Mouse (Mus musculus): ENCODE measurements at regions not wholly inside any gene's neighbourhood (a gene's known extent, or its start where the extent isn't known, plus 50 kb on each side); places are given as distances from the start of the nearest gene placed in this dataset.

- WGBS, result 70% methylated on average over 10 of the region's 10 CpGs
- H3K9ac ChIP-seq, result no peak overlapping the region
- no peaks in the 10 kb centered on the region for H3K9me3 ChIP-seq
- H3K36me3 ChIP-seq, result no peaks in the 10 kb centered on the region
- peaks cover 14% of the 10 kb centered on the region for H3K27me3 ChIP-seq
- H3K4me1 ChIP-seq (replicated peaks), result peaks cover 21% of the 10 kb centered on the region
- no peak overlapping the region for H3K4me3 ChIP-seq
- no peak overlapping the region for H3K27ac ChIP-seq
- H3K4me2 ChIP-seq, result no peak overlapping the region
- ATAC-seq (ENCODE audit: low FRiP score), result no peak
Observed at GRCm38 (mm10) chr6:31321902-31322301, 76.6 kb upstream of the Mkln1 start.

- Histone ChIP-seq H3K4me1 (replicated peaks) (peaks cover 10% of the 10 kb centered on the region), H3K4me3 (no peak overlapping the region), H3K27ac (no peak overlapping the region), H3K9ac (no peak overlapping the region), H3K27me3 (0 out of 2 replicates have a peak, but pooled peaks cover 1% of the 10 kb centered on the region), H3K36me3 (no peaks in the 10 kb centered on the region), H3K9me3 (no peaks in the 10 kb centered on the region), H3K4me2 (no peak overlapping the region)
- ATAC-seq (ENCODE audit: low FRiP score), result no peak
- 72% methylated on average over 9 of the region's 9 CpGs for WGBS
Observed at GRCm38 (mm10) chr6:31323228-31324190, 75.0 kb upstream of the Mkln1 start.

- no peak overlapping the region for H3K9ac ChIP-seq
- no peaks in the 10 kb centered on the region for H3K36me3 ChIP-seq
- no peaks in the 10 kb centered on the region for H3K27me3 ChIP-seq
- H3K4me3 ChIP-seq, result no peak overlapping the region
- H3K4me1 ChIP-seq (replicated peaks), result peaks cover 9% of the 10 kb centered on the region
- no peak overlapping the region for H3K4me2 ChIP-seq
- 0 out of 2 replicates have a peak overlapping the region, but pooled peaks have one; percentile 0 for H3K27ac ChIP-seq
- no peaks in the 10 kb centered on the region for H3K9me3 ChIP-seq
- ATAC-seq (ENCODE audit: low FRiP score), result no peak
- 40% methylated on average over 6 of the region's 6 CpGs for WGBS
Observed at GRCm38 (mm10) chr6:31324717-31325116, 73.8 kb upstream of the Mkln1 start.

GRCm38 (mm10) chr6:31325621-31326020 is 72.9 kb upstream of the Mkln1 start:
- H3K9ac ChIP-seq, result no peak overlapping the region
- ATAC-seq (ENCODE audit: low FRiP score), result no peak
- H3K4me1 ChIP-seq (replicated peaks), result peaks cover 9% of the 10 kb centered on the region
- no peak overlapping the region for H3K27ac ChIP-seq
- H3K9me3 ChIP-seq, result no peaks in the 10 kb centered on the region
- WGBS, result 92% methylated on average over 1 of the region's 1 CpGs
- no peaks in the 10 kb centered on the region for H3K27me3 ChIP-seq
- no peak overlapping the region for H3K4me2 ChIP-seq
- H3K4me3 ChIP-seq, result no peak overlapping the region
- no peaks in the 10 kb centered on the region for H3K36me3 ChIP-seq

- 90% methylated on average over 7 of the region's 7 CpGs for WGBS
- Histone ChIP-seq H3K36me3 (no peaks in the 10 kb centered on the region), H3K27ac (no peak overlapping the region), H3K4me1 (replicated peaks) (peaks cover 7% of the 10 kb centered on the region), H3K4me3 (no peak overlapping the region), H3K9ac (no peak overlapping the region), H3K4me2 (no peak overlapping the region), H3K9me3 (no peaks in the 10 kb centered on the region), H3K27me3 (no peaks in the 10 kb centered on the region)
- no peak for ATAC-seq (ENCODE audit: low FRiP score)
Observed at GRCm38 (mm10) chr6:31330327-31330726, 68.2 kb upstream of the Mkln1 start.

- Histone ChIP-seq H3K9me3 (no peaks in the 10 kb centered on the region), H3K36me3 (no peaks in the 10 kb centered on the region), H3K4me3 (no peak overlapping the region), H3K9ac (no peak overlapping the region), H3K4me1 (replicated peaks) (peaks cover 6% of the 10 kb centered on the region), H3K27ac (no peak overlapping the region), H3K27me3 (no peaks in the 10 kb centered on the region), H3K4me2 (no peak overlapping the region)
- no peak for ATAC-seq (ENCODE audit: low FRiP score)
- 93% methylated on average over 3 of the region's 3 CpGs for WGBS
Observed at GRCm38 (mm10) chr6:31330868-31331267, 67.7 kb upstream of the Mkln1 start.

- no peak overlapping the region for H3K4me3 ChIP-seq
- WGBS, result 80% methylated on average over 6 of the region's 6 CpGs
Observed at GRCm38 (mm10) chr6:31332254-31332653, 66.3 kb upstream of the Mkln1 start.

GRCm38 (mm10) chr6:31332714-31333113 is 65.8 kb upstream of the Mkln1 start:
- no peak overlapping the region for H3K9ac ChIP-seq
- ATAC-seq (ENCODE audit: low FRiP score), result no peak
- H3K27me3 ChIP-seq, result no peaks in the 10 kb centered on the region
- H3K4me3 ChIP-seq, result no peak overlapping the region
- H3K4me1 ChIP-seq (replicated peaks), result peaks cover 12% of the 10 kb centered on the region
- H3K4me2 ChIP-seq, result no peak overlapping the region
- no peaks in the 10 kb centered on the region for H3K36me3 ChIP-seq
- WGBS, result 78% methylated on average over 4 of the region's 4 CpGs
- no peaks in the 10 kb centered on the region for H3K9me3 ChIP-seq
- H3K27ac ChIP-seq, result no peak overlapping the region

More at GRCm38 (mm10) chr6:31332254-31332653, 66.3 kb upstream of the Mkln1 start:
- H3K27ac ChIP-seq, result no peak overlapping the region
- no peaks in the 10 kb centered on the region for H3K9me3 ChIP-seq
- no peak for ATAC-seq (ENCODE audit: low FRiP score)
- no peaks in the 10 kb centered on the region for H3K27me3 ChIP-seq
- no peaks in the 10 kb centered on the region for H3K36me3 ChIP-seq
- H3K4me1 ChIP-seq (replicated peaks), result peaks cover 12% of the 10 kb centered on the region
- H3K9ac ChIP-seq, result no peak overlapping the region
- H3K4me2 ChIP-seq, result no peak overlapping the region

- WGBS, result 71% methylated on average over 16 of the region's 16 CpGs
- H3K9me3 ChIP-seq, result no peaks in the 10 kb centered on the region
- no peaks in the 10 kb centered on the region for H3K27me3 ChIP-seq
- no peak for ATAC-seq (ENCODE audit: low FRiP score)
- 0 out of 2 replicates have a peak overlapping the region, but pooled peaks have one; percentile 25 for H3K27ac ChIP-seq
- no peak overlapping the region for H3K4me3 ChIP-seq
- H3K4me2 ChIP-seq, result no peak overlapping the region
- H3K9ac ChIP-seq, result 0 out of 2 replicates have a peak overlapping the region, but pooled peaks have one; percentile 14
- H3K4me1 ChIP-seq (replicated peaks), result peaks cover 12% of the 10 kb centered on the region
- H3K36me3 ChIP-seq, result no peaks in the 10 kb centered on the region
Observed at GRCm38 (mm10) chr6:31333228-31333922, 65.2 kb upstream of the Mkln1 start.

- no peaks in the 10 kb centered on the region for H3K36me3 ChIP-seq
- no peak overlapping the region for H3K9ac ChIP-seq
- H3K9me3 ChIP-seq, result no peaks in the 10 kb centered on the region
- no peak overlapping the region for H3K27ac ChIP-seq
- H3K4me2 ChIP-seq, result no peak overlapping the region
- no peak overlapping the region for H3K4me3 ChIP-seq
- WGBS, result 94% methylated on average over 4 of the region's 4 CpGs
- ATAC-seq (ENCODE audit: low FRiP score), result no peak
- H3K27me3 ChIP-seq, result no peaks in the 10 kb centered on the region
- H3K4me1 ChIP-seq (replicated peaks), result peaks cover 16% of the 10 kb centered on the region
Observed at GRCm38 (mm10) chr6:31334086-31334485, 64.4 kb upstream of the Mkln1 start.

GRCm38 (mm10) chr6:31339122-31339947 is 59.2 kb upstream of the Mkln1 start:
- no peaks in the 10 kb centered on the region for H3K27me3 ChIP-seq
- no peak for ATAC-seq (ENCODE audit: low FRiP score)
- peaks cover 20% of the 10 kb centered on the region for H3K4me1 ChIP-seq (replicated peaks)
- 61% methylated on average over 13 of the region's 13 CpGs for whole genome bisulfite sequencing
- H3K4me2 ChIP-seq, result no peak overlapping the region
- H3K9ac ChIP-seq, result no peak overlapping the region
- H3K36me3 ChIP-seq, result no peaks in the 10 kb centered on the region
- H3K27ac ChIP-seq, result peak overlapping the region; percentile 35; the same call in 1 of the 2 replicates
- H3K9me3 ChIP-seq, result no peaks in the 10 kb centered on the region
- no peak overlapping the region for H3K4me3 ChIP-seq

GRCm38 (mm10) chr6:31339948-31340250 is 58.6 kb upstream of the Mkln1 start:
- H3K36me3 ChIP-seq, result no peaks in the 10 kb centered on the region
- H3K4me1 ChIP-seq (replicated peaks), result peaks cover 20% of the 10 kb centered on the region
- H3K9me3 ChIP-seq, result no peaks in the 10 kb centered on the region
- no peak overlapping the region for H3K4me3 ChIP-seq
- ATAC-seq (ENCODE audit: low FRiP score), result no peak
- H3K27me3 ChIP-seq, result no peaks in the 10 kb centered on the region
- H3K9ac ChIP-seq, result no peak overlapping the region
- peak overlapping the region; percentile 35; the same call in 1 of the 2 replicates for H3K27ac ChIP-seq
- no peak overlapping the region for H3K4me2 ChIP-seq
- 23% methylated on average over 1 of the region's 1 CpGs for WGBS

Data from hindbrain, embryonic 13.5 days (tissue).